Mouse (Mus musculus) kidney, postnatal 4 days (tissue): ENCODE data around the gene Kcnq1.

Experiments
- DNase-seq, 2 experiments: peaks; one replicate each; pipeline ENCODE4 v3.0.0; 2021; ENCODE audit warnings: mixed read lengths in 2 of 2

The Kcnq1 gene

DNA sequence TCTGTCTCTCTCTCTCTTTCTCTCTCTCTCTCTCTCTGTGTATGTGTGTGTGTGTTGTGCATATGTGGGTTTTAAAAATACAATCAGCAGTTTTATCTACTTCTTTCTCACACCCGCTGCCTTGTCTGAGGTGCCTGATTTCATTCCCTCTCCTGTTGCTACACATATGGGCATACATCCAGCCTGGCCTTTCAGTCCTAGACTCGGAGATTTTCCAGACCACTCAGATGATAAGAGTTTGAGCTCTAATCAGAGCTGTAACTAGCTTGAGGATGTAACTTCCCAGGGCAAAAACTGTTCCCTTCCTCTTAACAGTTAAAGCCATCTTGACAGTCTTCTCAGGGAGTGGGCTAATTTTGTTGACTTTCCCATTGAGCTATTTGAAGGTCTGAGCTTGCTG lies 265.2 kb downstream of the Kcnq1 start:
- DNase-seq, result no peak

DNA sequence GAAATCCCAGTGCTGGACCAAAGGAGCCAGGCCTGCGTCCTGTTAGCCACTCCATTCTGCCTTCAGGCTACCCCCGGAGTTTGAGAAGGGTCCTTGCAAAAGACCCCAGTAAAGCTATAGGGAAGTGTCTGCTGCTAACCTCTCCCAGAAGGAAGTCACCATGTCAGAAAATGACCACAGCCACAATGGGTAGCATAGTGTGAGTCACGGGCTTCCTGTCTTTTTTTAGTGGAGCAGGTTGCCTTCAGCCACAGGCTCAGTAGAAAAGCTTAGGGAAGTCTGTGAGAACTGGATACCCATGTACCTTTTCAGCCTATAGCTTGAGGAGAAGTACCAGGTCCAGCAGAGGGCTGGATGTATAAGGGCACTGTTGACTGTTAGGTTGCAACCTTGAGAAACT lies 267.1 kb downstream of the Kcnq1 start:
- no peak for DNase-seq

DNA sequence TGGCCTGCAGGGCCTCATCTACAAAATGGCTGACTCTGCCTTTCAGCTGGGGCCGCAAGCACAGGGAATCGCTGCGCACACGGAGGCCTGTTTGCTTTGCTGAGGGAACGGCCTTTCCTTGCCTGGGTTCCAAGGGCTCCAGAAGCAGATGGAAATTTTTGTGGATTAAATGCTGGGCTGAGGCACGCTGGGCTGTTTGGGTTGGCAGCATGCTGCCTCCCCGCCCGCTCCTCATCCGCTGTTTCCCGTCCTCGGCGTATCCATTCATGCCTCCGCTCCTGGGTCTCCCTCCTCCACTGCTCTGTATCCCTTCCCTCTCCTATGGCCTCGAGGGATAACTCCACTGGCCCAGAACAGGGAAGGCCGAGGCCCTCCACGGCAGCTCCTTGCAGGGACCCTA lies 269.8 kb downstream of the Kcnq1 start:
- peak; percentile 50 to 54 for DNase-seq

GRCm38 (mm10) chr7:143380466-143381073 lies 274.4 kb downstream of the Kcnq1 start:
- DNase-seq, result no peak

GRCm38 (mm10) chr7:143386632-143387031 lies 280.5 kb downstream of the Kcnq1 start:
- no peak for DNase-seq

GRCm38 (mm10) chr7:143388783-143389695 lies 282.9 kb downstream of the Kcnq1 start:
- DNase-seq, result peak; percentile 90 to 94

GRCm38 (mm10) chr7:143389860-143390259 lies 283.7 kb downstream of the Kcnq1 start:
- DNase-seq, result peak; percentile 31 to 40

GRCm38 (mm10) chr7:143390277-143390948 lies 284.3 kb downstream of the Kcnq1 start:
- no peak for DNase-seq

- DNase-seq, result peak; percentile 34 to 51
These were observed 289.0 kb downstream of the Kcnq1 start for GRCm38 (mm10) chr7:143395113-143395563.

- peak in 1 of 2 experiments; percentile 23 for DNase-seq
These were observed 293.6 kb downstream of the Kcnq1 start for GRCm38 (mm10) chr7:143399756-143400155.

DNA sequence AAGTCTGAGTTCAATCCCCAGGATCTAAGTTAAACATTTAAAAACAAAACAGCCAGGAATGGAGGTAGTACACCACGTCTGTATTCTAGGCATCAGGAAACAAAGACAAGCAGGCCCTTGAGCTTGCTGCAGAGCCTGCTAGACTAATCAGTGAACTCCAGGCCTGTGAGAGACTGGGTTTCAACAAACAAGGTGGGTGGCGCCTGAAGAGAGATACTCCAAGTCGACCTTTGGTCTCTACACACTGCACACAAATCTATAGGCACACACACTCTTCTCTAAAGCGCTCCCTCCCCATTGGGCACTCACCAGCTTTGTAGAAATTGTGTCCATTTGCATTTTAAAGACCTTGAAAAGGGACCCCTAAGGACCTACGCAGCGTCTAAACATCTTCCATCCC lies 294.4 kb downstream of the Kcnq1 start:
- no peak for DNase-seq

GRCm38 (mm10) chr7:143401429-143402016 lies 295.4 kb downstream of the Kcnq1 start:
- no peak for DNase-seq

GRCm38 (mm10) chr7:143404296-143404695 lies 298.1 kb downstream of the Kcnq1 start:
- DNase-seq, result no peak

DNA sequence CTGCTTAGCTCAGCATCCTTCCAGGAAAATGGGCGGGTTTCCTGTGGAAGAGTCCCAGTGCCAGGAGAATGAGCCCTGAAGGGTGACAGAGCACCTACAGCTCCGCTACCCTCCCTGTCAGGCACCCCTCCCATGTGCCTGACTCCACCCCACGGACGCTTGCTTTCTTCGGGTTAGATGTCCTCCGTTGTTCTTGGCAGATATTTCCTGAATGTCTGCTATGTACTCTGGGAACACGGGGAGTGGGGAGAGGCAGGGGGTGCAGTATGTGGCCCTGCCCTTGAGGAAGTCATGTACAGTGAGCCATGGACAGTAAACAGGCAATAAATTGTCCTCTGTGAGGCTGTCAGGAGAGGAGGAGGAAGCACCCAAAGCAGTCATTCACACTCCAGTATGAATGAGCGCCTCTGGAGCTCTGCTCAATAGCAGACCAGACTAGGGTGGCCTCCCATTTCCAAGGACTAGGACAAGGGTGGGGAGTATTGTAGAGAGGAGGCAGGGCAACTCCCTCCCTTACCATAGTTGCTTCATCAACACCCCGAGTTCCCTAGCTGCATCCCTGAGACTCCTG lies 301.9 kb downstream of the Kcnq1 start:
- peak; percentile 34 to 51 for DNase-seq

DNA sequence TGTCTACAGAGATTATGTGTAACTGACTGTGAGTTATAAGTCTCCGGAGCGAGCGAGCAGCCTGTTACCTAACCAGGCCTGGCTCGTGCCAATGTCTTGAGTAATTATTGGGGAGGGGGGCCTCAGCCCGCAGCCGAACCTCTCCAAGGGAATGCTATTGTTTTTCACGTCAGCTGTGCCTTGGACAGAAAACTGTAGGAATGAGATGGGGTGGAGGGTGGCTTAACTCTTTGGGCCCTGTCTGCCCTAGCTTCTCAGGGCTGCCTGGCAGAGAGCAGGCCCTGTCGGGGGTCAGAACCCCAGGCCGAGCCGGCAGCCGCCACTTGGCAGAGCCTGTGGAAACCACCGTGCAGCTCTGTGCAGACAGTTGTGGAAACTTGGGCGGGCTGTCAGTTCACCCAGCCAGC lies 302.5 kb downstream of the Kcnq1 start:
- peak in 1 of 2 experiments; percentile 33 for DNase-seq

DNA sequence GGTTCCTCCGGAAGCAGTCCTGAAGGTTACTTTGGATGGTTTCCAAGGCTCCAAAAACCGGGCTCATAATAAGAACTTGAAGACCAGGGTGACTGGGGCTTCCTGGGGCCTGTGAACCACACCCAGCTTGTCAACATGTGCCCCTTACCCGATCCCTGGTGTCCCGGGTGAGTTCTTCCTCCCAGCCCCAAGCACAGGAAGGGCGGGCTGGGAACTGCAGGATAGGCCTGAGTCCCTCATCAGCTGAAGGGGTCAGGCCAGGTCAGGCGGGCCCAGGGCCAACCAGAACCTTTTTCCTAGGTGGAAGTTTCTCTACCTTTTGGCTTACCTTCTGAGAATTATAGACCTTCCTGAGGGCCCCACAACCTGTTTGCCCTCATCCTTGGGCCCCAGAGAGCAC lies 306.4 kb downstream of the Kcnq1 start:
- no peak for DNase-seq

DNA sequence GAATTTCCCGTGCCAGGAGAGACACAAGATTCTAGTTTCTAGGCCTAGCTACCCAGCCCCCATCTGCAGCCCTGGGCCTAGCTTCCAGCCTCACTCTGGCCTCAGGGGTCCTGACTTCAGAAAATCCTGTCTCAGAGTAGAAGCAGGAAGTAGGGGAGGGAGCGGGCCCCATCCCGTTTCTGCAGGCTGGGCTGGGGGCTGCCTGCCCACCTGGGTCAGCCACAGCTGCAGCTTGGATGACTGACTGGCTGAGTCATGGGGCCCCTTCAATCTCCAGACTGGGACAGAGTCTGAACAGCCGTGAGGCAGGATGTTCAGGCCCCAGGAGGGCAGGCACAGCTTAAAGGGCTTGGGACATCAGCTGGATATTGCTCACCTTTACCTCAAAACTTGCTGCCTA lies 308.9 kb downstream of the Kcnq1 start:
- DNase-seq, result no peak

DNA sequence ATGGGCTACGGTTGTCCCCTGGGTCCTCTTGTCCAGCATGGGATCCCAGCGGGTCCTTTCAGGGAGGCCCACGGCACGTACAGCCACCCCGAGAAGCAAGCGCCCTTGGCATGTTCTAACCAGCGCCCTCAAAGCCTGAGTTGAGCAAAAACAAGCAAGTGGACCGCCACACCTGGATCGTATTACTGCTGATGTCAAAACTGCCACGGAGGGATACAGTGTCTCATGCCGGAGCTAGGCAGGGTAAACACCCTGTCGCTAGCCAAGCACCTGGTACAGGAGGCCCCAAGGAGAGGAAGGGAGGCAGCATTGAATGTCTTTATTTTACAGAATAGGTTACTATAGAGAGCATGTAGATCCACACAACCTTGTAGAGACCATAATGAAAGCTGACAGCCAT lies 310.2 kb downstream of the Kcnq1 start:
- no peak for DNase-seq

GRCm38 (mm10) chr7:143417875-143418274 lies 311.7 kb downstream of the Kcnq1 start:
- no peak for DNase-seq

- DNase-seq, result no peak
These were observed 313.5 kb downstream of the Kcnq1 start for GRCm38 (mm10) chr7:143419585-143420160.

DNA sequence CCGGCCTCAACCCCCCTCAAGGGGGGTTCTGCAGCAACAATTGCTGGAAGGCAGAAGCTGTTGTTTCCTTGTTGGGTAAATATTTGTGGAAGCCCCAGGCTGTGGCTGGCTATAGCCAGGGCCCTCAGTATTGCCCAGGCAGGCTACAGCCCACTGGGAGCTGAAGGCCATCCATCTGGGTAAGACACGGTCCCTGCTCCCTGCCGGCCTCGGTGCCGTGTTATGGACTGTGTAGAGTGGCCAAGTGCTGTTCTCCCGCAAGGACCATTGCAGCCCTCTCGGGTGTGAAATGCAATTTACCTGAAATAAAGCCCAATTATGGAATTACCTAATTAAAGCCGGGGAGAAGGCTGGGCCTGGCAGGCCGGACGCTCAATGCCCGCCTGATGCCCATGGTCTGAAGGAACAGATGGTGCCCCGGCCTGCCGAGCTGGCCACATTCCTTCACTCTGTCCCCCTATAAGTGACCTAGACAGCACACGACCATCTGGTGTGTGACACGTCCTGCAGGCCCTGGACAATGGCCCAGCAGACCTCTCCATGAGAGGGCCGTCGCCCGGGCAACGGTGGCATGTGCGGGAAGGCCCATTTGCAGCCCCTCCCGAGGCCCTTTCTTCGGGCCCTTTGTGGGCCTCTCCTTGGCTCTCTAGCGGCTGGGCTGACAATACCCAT lies 322.1 kb downstream of the Kcnq1 start:
- DNase-seq, result peak; percentile 39 to 54
